Mouse (Mus musculus): ENCODE results near the gene Slx1b. TPM values are rescaled to one million over a fixed set of nuclear protein-coding genes. Genes with fewer than 3 reads are reported as not detected.
"Not testable (repeated sequence)": the region's sequence is repeated elsewhere in the genome, so short reads cannot be mapped to it uniquely, and the experiment has no call there.

Slx1b gene
- polyA plus RNA-seq, 1 experiment: 23.4 TPM

DNA sequence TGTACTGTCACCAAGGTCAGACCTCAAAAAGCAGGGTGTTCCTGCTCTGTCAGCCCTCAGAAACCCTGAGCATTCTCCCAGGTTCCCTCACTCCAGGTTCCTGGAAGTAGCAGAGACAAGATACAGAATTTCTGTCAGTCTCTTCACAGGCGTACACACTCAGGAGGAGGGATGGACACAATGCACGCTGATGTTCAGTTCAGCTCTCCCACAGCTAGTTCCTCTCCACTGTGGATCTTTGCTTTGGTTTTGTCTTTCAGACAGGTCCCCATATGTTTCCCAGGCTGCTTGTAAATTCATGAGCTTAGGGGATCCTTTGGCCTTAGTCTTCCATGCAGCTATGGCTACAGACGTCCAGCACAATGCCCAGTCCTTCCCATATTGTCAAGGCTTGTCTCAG, 1.3 kb upstream of the Slx1b start:
- Histone ChIP-seq H3K4me3 (replicated peaks; ENCODE audit: extremely low read depth, low read depth, low read length) (no peak overlapping the region), H3K4me1 (ENCODE audit: control insufficient read depth, insufficient read depth, low read length) (peaks cover 9% of the 10 kb centered on the region)
- WGBS: 69% methylated on average over 3 of the region's 3 CpGs
- DNase-seq: no peak
- TF ChIP-seq CTCF (IDR thresholded peaks at IDR 0.05; ENCODE audit: insufficient read depth, low read length) (no peak), POLR2A (IDR thresholded peaks at IDR 0.05; ENCODE audit: borderline replicate concordance, extremely low read depth, low read depth, low read length) (no peak)

DNA sequence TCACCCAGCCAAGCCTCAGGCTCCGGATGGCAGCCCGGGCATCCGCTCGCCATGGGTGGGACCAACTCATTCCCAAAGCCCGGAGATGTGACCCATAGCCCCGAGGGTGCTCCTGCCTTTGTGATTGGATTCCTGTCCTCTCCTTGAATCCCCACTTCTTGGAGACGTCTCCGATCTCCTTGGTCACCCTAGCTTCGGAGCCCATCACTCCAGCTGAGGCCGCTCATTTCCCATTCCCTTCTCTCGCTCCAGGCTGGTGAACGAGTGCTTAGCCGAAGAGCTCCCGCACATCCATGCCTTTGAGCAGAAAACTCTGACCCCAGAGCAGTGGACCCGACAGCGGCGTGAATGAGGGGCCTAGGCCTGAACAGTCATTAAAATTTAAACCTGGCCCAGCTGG, 719 bp upstream of the Slx1b start:
- peaks cover 9% of the 10 kb centered on the region for H3K4me1 ChIP-seq (ENCODE audit: control insufficient read depth, insufficient read depth, low read length)
- DNase-seq: no peak
- TF ChIP-seq POLR2A (IDR thresholded peaks at IDR 0.05; ENCODE audit: borderline replicate concordance, extremely low read depth, low read depth, low read length): no peak
- no peak for TF ChIP-seq CTCF (IDR thresholded peaks at IDR 0.05; ENCODE audit: insufficient read depth, low read length)
- H3K4me3 ChIP-seq (replicated peaks; ENCODE audit: extremely low read depth, low read depth, low read length): peak overlapping the region; percentile 89
- WGBS: 2% methylated on average over 17 of the region's 17 CpGs

DNA sequence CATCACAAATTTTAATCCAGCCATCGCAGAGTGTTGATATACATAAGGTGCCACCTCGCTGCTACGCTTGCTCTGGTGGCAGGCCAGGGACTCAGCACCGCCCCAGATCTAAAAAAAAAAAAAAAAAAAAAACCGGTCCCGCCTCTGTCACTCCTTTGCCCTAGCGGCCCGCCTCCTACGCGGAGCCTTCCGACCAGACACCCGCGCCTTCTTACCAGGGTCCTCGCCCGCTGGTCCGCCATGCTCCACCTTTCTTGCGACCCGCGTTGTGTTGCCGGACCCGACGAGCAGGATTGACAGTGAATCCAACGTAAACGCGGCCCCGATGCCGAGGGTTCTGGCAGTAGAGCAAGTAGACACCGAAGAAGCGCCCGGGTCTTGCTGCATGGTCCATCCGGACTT, 373 bp downstream of the Slx1b start, which contains the start of gene Bola2:
Bola2 (plus strand) TSS at position 192 of the 402 bp plus-strand sequence.
- under 1% methylated on average over 31 of the region's 31 CpGs for WGBS
- peak within 1 kb of the TSS; percentile 95 for H3K4me3 ChIP-seq (replicated peaks; ENCODE audit: extremely low read depth, low read depth, low read length)
- peaks cover 9% of the 10 kb centered on the region for H3K4me1 ChIP-seq (ENCODE audit: control insufficient read depth, insufficient read depth, low read length)
- no peak for DNase-seq
- TF ChIP-seq POLR2A (IDR thresholded peaks at IDR 0.05; ENCODE audit: borderline replicate concordance, extremely low read depth, low read depth, low read length) (peak; percentile 72; the same call in 1 of the 2 replicates), CTCF (IDR thresholded peaks at IDR 0.05; ENCODE audit: insufficient read depth, low read length) (no peak)

DNA sequence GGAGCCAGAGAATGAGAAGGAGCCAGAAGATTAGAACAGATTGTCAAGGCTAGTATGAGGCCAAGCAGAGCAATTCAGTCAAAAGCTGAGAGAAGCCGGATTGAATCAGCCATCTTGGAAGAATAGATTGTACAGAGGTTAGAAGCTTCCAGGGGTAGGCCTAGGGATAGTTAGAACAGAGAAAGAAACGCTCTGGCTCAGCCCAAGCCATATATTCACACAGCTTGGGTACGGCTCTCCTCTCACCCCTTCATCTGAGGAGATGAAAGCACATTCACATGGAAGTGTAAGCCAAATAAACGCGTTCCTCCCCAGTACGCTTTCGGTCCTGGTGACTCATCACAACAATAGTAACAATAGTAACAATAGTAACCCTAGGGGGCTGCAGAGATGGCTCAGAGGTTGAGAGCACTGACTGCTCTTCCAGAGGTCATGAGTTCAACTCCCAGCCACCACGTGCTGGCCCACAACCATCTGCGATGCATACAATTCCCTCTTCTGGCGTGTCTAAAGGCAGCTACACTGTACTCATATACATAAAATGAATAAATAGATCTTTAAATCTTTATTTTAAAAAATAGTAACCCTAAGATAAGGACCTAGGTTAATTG, 1.0 kb downstream of the Slx1b start:
- 25% methylated on average over 10 of the region's 10 CpGs for WGBS

DNA sequence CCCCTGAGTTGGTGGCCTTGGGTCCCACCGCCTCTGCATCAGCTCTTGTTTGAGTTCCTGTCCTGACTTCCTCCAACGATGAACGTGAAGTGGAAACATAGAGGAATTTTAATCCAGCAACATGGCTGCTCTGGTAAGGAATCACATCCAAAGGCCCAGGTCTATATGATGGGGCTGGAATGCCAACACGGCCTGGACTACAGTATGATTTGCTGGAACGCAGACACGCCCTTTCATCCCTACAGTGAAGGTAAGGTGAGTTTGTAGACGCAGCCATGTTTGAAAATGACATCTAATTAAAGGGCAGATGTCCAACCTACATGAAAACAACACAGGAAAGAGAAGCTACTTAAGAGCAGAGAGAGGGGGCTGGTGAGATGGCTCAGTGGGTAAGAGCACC, 1.8 kb downstream of the Slx1b start:
- WGBS: 66% methylated on average over 7 of the region's 7 CpGs
- no peak for DNase-seq
- Histone ChIP-seq H3K4me1 (ENCODE audit: control insufficient read depth, insufficient read depth, low read length) (peaks cover 9% of the 10 kb centered on the region), H3K4me3 (replicated peaks; ENCODE audit: extremely low read depth, low read depth, low read length) (no peak overlapping the region)
- TF ChIP-seq CTCF (IDR thresholded peaks at IDR 0.05; ENCODE audit: insufficient read depth, low read length) (no peak), POLR2A (IDR thresholded peaks at IDR 0.05; ENCODE audit: borderline replicate concordance, extremely low read depth, low read depth, low read length) (no peak)

More for the DNA sequence above, 1.0 kb downstream of the Slx1b start:
- no peak overlapping the region for H3K4me3 ChIP-seq (replicated peaks; ENCODE audit: extremely low read depth, low read depth, low read length)
- no peak for TF ChIP-seq CTCF (IDR thresholded peaks at IDR 0.05; ENCODE audit: insufficient read depth, low read length)
- TF ChIP-seq POLR2A (IDR thresholded peaks at IDR 0.05; ENCODE audit: borderline replicate concordance, extremely low read depth, low read depth, low read length): no peak
- DNase-seq: no peak
- peaks cover 9% of the 10 kb centered on the region for H3K4me1 ChIP-seq (ENCODE audit: control insufficient read depth, insufficient read depth, low read length)

DNA sequence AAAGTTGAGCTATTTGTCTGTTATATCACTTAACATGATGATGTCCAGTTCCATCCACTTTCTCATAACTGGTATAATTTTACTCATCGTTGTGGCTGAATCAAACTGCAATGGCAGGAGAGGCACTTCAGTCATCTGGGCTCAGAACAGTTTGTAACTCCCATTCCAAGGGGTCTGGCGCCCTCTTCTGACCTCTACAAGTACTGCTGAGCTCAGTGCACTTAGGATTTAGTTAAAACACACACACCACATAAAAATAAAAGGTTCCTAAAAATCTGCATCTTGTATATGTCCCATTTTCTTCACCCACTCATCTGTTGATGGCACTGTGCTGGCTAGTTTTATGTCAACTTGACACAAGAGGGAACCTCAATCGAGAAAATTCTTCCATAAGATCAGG, 2.3 kb downstream of the Slx1b start:
- DNase-seq: peak; percentile 86
- TF ChIP-seq CTCF (IDR thresholded peaks at IDR 0.05; ENCODE audit: insufficient read depth, low read length) (peak; percentile 87), POLR2A (IDR thresholded peaks at IDR 0.05; ENCODE audit: borderline replicate concordance, extremely low read depth, low read depth, low read length) (no peak)
- H3K4me3 ChIP-seq (replicated peaks; ENCODE audit: extremely low read depth, low read depth, low read length): no peak overlapping the region
- peaks cover 9% of the 10 kb centered on the region for H3K4me1 ChIP-seq (ENCODE audit: control insufficient read depth, insufficient read depth, low read length)
- WGBS: 11% methylated on average over 3 of the region's 3 CpGs

DNA sequence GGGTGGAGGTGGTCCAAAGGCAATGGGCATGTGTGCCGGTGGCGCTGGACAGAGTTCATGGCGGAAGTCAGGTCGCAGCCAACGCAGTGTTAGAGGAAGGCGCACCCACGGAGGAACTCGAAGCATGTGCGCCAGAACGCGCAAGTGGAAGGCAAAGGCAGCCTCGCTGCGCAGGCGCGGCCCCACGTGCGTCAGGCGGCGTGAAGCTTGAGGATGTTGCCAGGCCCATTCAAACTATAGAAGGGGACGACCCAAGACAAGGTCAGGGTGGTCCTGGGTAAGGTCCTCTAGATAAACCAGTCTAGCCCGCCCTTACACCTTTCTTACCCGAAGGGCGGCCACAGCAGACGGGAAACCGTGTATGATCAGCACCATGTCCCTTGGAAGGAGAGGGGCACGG, 3.2 kb downstream of the Slx1b start:
- TF ChIP-seq POLR2A (IDR thresholded peaks at IDR 0.05; ENCODE audit: borderline replicate concordance, extremely low read depth, low read depth, low read length) (no peak), CTCF (IDR thresholded peaks at IDR 0.05; ENCODE audit: insufficient read depth, low read length) (no peak)
- Histone ChIP-seq H3K4me1 (ENCODE audit: control insufficient read depth, insufficient read depth, low read length) (peaks cover 9% of the 10 kb centered on the region), H3K4me3 (replicated peaks; ENCODE audit: extremely low read depth, low read depth, low read length) (no peak overlapping the region)
- 96% methylated on average over 26 of the region's 26 CpGs for WGBS
- no peak for DNase-seq

DNA sequence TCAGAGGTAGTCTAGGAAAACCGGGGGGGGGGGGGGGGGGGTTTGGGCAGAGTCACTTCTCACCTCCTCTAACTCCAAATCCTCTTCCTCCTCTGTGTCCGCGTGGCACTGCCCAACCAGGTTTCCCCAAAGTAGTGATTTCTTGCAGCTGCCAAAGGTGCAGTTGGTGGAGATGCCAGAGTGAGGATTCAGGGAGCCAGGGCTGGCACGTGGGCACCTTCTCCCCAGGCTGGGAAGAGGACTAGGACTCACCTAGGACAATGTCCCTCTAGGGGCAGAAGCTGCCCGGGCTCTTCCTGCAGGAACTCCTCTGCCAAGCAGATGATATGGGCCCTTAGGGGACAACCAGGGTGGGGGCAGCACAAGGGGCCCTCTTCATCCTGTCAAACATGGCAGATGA, 3.9 kb downstream of the Slx1b start:
- H3K4me1 ChIP-seq (ENCODE audit: control insufficient read depth, insufficient read depth, low read length): peaks cover 8% of the 10 kb centered on the region
- no peak overlapping the region for H3K4me3 ChIP-seq (replicated peaks; ENCODE audit: extremely low read depth, low read depth, low read length)
- 79% methylated on average over 5 of the region's 5 CpGs for WGBS
- TF ChIP-seq CTCF (IDR thresholded peaks at IDR 0.05; ENCODE audit: insufficient read depth, low read length) (no peak), POLR2A (IDR thresholded peaks at IDR 0.05; ENCODE audit: borderline replicate concordance, extremely low read depth, low read depth, low read length) (no peak)
- DNase-seq: no peak

DNA sequence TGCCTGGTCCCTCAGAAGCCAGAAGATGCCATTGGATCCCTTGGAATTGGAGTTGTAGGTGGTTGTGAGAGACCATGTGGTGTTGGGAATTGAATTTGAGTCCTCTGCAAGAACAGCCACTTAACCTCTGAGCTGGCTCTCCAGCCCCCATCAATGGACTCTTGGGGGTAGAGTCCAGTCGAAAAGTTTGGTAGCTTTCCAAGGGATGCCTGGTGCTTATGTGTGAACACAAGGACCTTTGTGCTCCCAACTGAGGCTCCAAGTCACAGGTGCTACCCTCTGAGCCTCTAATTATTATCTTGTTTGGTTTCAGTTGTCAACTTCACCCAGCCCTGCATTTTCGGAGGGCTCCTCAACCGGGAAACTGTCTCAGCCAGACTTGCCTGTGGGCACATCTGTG, 4.8 kb downstream of the Slx1b start:
- H3K4me3 ChIP-seq (replicated peaks; ENCODE audit: extremely low read depth, low read depth, low read length): no peak overlapping the region
- H3K4me1 ChIP-seq (ENCODE audit: control insufficient read depth, insufficient read depth, low read length): peaks cover 3% of the 10 kb centered on the region
- DNase-seq: no peak
- WGBS: 80% methylated on average over 3 of the region's 3 CpGs
- no peak for TF ChIP-seq CTCF (IDR thresholded peaks at IDR 0.05; ENCODE audit: insufficient read depth, low read length)
- TF ChIP-seq POLR2A (IDR thresholded peaks at IDR 0.05; ENCODE audit: borderline replicate concordance, extremely low read depth, low read depth, low read length): no peak

DNA sequence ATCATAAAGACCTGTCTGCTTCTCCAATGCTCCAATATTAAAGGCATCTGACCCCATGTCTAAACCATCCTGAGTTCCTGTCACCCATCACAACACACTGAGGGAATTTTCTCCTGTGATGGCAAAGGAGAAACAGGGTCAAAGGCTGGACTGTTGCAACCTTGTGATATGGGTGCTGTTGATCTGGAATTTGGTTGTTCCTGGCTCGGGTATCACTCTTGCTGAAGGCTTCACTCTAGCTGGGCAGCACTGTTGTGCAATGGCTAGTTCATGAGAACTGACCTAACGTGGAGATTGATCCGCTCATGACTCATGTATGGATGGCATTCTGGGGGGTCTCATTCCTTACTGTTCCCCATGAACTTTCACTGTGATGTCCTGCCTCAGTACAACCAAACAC, 6.6 kb downstream of the Slx1b start:
- 63% methylated on average over 3 of the region's 3 CpGs for WGBS
- no peak for DNase-seq
- H3K4me1 ChIP-seq (ENCODE audit: control insufficient read depth, insufficient read depth, low read length): no peaks in the 10 kb centered on the region; the same call in 1 of the 2 replicates
- no peak for TF ChIP-seq CTCF (IDR thresholded peaks at IDR 0.05; ENCODE audit: insufficient read depth, low read length)
- no peak for TF ChIP-seq POLR2A (IDR thresholded peaks at IDR 0.05; ENCODE audit: borderline replicate concordance, extremely low read depth, low read depth, low read length)
- no peak overlapping the region for H3K4me3 ChIP-seq (replicated peaks; ENCODE audit: extremely low read depth, low read depth, low read length)

DNA sequence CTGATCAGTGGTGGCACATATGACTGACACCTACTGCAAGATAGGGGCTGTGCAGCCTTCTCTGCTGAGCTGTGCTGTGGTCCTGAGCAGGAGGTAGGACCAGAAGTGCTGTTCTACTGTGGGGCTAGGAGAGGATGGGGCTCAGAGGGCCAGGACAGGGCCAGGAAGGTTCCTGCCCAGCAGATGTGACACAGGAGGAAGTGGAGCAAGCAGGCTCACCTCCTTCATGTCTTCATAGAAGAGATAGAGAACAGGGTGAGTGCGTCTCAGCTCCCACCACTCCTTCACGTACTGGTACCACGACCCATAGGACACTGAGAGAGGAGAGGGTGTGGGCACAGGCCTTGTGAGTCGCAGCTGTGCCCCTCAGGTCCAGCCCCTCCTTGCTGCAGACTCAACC, 7.4 kb downstream of the Slx1b start:
- H3K4me3 ChIP-seq (replicated peaks; ENCODE audit: extremely low read depth, low read depth, low read length); DNase-seq; H3K4me1 ChIP-seq (ENCODE audit: control insufficient read depth, insufficient read depth, low read length): not testable (repeated sequence)
- 78% methylated on average over 4 of the region's 4 CpGs for WGBS

Data from lung, adult 2 months (tissue).